Mouse (Mus musculus): ENCODE measurements at regions not wholly inside any gene's neighbourhood (a gene's known extent, or its start where the extent isn't known, plus 50 kb on each side); places are given as distances from the start of the nearest gene placed in this dataset.
"Not testable (repeated sequence)": the region's sequence is repeated elsewhere in the genome, so short reads cannot be mapped to it uniquely, and the experiment has no call there.

DNA sequence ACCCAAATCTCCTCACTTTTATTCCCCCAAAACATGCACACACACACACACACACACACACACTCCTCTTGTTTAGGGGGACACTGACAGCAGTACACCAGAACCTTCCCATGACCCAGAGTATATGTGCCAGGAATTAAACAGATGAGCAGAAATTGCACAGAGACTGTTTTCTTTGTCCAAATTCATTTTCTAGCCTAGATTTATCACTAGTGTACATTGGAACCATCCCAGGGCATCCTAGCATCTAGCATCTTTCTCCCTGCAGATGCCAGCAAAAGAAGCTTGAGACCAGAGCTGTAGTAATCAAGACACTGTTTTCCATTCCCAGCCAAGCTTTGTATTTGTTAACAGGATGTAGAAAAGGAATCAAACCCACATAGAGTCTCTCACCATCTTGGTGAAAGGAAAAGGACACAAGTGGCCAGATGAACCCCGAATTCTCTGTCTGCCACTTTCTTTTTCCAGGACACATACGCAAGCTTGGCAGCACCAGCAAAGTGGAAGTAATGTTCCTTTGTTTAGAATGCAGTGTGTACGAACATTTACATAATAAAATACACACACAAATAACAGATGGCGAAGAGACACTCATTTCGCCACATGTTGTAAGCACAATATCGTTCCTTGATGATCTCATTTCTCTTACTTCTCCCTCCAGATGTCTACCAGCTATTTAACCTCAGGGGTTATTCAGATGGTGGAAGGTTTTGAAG lies 250.3 kb upstream of the Gm11146 start:
- DNase-seq (ENCODE audit: low spot score) = no peak

DNA sequence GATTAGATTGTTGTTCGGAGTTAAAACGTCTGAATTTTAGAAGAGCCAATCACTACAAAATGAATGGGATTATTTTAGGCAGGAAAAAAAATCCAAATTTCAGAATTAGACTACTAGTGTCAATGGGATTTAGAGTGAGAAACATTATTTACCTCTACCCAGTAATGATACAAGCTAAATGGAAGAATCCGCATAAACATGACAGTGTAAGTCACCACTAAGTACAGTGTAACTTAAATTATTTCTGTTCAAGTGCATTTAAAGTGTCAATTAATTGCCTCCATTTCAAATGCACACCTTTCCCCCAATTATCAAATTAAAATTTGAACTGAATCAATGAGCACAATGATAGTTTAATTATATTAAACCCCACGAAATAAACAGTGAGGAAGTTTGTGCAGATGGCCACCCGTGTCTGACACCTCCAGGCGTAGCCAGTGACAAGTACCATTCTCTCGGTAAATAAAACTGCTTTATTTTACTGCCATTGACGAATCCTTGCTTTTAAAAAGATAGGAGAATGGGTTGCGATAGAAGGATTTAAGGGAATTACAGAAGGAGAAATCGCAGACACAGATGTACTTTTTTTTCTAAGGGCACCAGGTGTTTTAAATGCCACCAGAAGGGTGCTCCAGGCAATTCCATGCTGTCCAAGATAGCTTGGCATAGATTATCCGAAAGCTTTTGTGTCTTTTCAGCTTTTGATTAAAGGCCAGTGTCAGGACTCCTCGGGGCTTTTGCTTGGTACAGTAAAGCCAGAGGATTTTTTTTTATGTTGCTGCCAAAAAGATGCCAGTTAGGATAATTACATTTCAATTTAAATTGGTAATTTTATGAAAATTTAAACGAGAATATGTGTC lies 249.5 kb upstream of the Gm11146 start:
- DNase-seq (ENCODE audit: low spot score) = no peak

- no peak for DNase-seq (ENCODE audit: low spot score)
Observed at GRCm38 (mm10) chr16:77835767-77836166, 233.9 kb upstream of the Gm11146 start.

- peak; percentile 48 for DNase-seq (ENCODE audit: low spot score)
Observed at GRCm38 (mm10) chr16:77827322-77828117, 225.6 kb upstream of the Gm11146 start.

- no peak for DNase-seq (ENCODE audit: low spot score)
Observed at GRCm38 (mm10) chr16:77799709-77800108, 197.8 kb upstream of the Gm11146 start.

GRCm38 (mm10) chr16:77796926-77797325 lies 195.0 kb upstream of the Gm11146 start:
- DNase-seq (ENCODE audit: low spot score) = no peak

GRCm38 (mm10) chr16:77789652-77790051 lies 187.8 kb upstream of the Gm11146 start:
- DNase-seq (ENCODE audit: low spot score) = no peak

DNA sequence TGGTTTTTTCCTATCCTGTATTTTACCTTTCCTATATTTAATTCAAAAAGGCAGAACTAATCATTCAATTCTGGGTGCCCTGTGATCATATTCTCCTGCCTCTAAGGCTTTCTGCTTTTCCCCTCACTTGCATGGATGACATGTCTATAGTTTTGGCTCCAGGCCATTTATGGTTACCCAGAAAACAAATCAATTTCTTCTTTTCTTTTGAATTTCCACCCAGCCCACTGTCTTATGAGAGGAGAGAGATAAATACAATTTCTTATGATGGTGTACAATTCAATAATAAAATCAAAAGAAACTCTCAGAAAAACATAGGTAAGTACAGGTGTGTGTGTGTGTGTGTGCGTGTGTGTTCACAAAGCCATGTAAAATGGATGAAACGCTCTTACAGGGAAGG lies 187.3 kb upstream of the Gm11146 start:
- no peak for DNase-seq (ENCODE audit: low spot score)

GRCm38 (mm10) chr16:77788781-77789150 lies 186.9 kb upstream of the Gm11146 start:
- DNase-seq (ENCODE audit: low spot score) = no peak

DNA sequence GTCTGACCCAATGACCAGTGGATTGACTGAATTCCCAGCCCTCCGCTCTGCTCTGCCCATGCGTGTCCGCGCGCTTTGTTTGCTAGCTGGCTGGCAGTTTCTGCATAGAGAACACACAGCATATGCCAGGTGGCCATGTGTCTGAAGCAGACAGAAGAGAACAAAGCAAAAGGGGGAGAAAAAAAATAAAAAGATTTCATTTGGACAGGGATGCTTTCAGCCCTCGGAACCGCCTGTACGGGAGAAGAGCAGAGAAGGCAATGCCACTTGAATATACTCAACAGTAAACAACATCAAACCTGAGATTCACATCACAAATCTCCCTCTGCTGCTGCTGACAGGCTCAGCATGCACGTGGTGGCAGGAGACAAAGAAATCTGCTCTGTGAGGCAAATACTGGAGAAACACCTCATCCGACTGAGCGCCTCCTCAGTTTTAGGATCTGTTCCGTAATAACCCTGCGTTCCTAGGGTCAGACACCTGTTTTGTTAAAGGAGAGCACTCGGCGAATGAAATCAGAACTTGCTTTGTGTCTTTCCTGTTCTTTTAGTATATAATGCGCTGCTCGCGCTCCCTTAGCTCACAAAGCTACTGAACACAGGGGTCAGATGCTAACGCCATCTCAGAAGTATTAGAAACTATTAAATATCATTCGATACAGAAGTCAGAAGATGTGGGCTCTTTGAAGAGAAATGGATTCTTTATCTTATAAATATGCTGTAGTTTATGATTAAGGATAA lies 186.3 kb upstream of the Gm11146 start:
- DNase-seq (ENCODE audit: low spot score) = no peak

DNA sequence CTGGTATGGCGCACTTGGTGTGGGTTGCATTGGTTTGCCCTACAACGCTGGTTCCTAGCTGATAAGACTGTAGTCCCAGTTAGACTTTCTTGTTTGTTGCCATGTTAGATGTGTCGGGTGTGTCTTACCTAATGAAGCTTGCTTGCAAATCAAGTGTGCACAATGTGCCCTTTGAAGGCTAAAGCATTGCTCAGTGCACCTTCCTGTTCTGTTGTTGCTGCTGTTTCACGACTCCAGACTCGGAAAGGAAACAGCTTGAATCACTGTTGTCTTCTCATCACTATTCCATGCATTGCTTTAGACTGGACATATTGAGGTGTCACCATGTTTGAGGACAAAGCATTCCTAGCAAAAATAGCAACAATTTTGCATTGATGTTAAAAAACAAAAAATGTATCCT lies 185.1 kb upstream of the Gm11146 start:
- no peak for DNase-seq (ENCODE audit: low spot score)

- no peak for DNase-seq (ENCODE audit: low spot score)
Observed at GRCm38 (mm10) chr16:77779019-77779418, 177.1 kb upstream of the Gm11146 start.

GRCm38 (mm10) chr16:77772075-77772474 lies 170.2 kb upstream of the Gm11146 start:
- no peak for DNase-seq (ENCODE audit: low spot score)

GRCm38 (mm10) chr16:77760926-77761347 lies 159.0 kb upstream of the Gm11146 start:
- DNase-seq (ENCODE audit: low spot score) = no peak

DNA sequence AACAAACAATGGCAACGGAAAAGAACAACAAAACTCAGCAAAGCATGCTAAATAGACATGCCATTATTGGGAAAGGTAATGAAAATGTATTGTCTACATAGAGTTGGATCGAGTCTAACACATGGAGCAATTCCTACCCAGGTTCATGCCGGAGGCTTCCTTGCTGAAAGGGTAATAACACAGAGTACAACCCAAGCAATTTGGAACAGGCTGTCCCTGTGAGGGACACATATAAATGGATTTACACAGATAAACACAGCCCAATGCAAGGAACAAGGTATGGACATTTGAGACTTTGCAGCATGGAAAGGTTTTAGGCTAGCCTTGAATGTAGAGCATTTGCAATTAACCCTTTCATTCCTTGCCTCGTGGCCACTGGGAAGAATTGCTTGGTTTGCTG lies 158.6 kb upstream of the Gm11146 start:
- no peak for DNase-seq (ENCODE audit: low spot score)

GRCm38 (mm10) chr16:77759997-77760396 lies 158.1 kb upstream of the Gm11146 start:
- no peak for DNase-seq (ENCODE audit: low spot score)

GRCm38 (mm10) chr16:77754882-77755281 lies 153.0 kb upstream of the Gm11146 start:
- no peak for DNase-seq (ENCODE audit: low spot score)

- peak; percentile 39 for DNase-seq (ENCODE audit: low spot score)
Observed at GRCm38 (mm10) chr16:77749474-77749873, 147.6 kb upstream of the Gm11146 start.

- DNase-seq (ENCODE audit: low spot score) = no peak
Observed at GRCm38 (mm10) chr16:77743838-77744237, 141.9 kb upstream of the Gm11146 start.

GRCm38 (mm10) chr16:77738821-77739220 lies 136.9 kb upstream of the Gm11146 start:
- DNase-seq (ENCODE audit: low spot score) = no peak

DNA sequence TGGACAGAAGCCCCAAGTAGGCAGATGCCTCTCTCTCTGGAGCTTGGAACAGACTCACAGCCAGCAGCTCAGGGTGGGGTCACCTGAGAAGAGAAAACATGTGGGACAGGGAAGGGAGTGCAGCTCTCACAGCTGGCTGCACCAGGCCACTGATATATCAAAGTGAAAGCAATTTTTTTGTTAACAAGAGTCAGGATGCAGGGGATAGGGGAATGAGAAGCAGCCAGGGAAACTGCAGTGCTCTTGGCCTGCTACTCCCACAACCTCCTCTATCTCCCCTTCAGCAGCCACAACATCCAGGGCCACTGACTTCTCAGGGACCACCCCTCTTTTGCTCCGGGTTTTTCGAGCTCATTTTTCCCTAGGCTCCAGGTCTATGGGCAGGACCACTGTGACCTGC lies 117.5 kb upstream of the Gm11146 start:
- no peak for DNase-seq (ENCODE audit: low spot score)

DNA sequence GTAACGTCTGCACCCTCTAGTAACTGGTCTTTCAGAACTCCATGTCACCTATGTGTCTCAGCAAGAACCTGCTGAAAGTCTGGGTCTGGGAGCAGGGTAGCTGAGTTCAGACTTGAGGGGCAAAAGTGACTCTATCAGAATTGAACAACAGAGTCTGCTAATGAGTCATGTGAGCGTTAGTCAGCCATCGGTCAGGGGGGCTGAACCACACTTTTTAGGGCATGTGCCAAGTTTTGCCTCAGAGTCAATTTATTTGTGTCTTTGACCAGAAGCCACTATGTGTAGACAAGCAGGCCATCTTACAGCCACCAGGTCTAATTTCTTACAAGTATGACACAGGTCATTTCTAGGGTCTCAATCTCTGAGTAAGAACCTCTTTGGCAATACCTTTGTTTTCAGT lies 115.9 kb upstream of the Gm11146 start:
- DNase-seq (ENCODE audit: low spot score) = not testable (repeated sequence)
